Mouse (Mus musculus): ENCODE data around the gene Pomgnt2. TPM values are rescaled to one million over a fixed set of nuclear protein-coding genes. Genes with fewer than 3 reads are reported as not detected.

Gene Pomgnt2
- total and polyA plus RNA-seq, 3 experiments: not detected

GRCm38 (mm10) chr9:122006175-122006574 lies 9.3 kb upstream of the Pomgnt2 start:
- H3K9me3 ChIP-seq (replicated peaks; ENCODE audit: low read length): peaks cover under 1% of the 10 kb centered on the region
- no peak for TF ChIP-seq MYC (IDR thresholded peaks at IDR 0.05; ENCODE audit: low read depth, low read length)
- TF ChIP-seq NRF1 (IDR thresholded peaks at IDR 0.05; ENCODE audit: low read depth, low read length): no peak
- TF ChIP-seq ELF1 (IDR thresholded peaks at IDR 0.05; ENCODE audit: low read depth, low read length): no peak
- TF ChIP-seq ETS1 (conservative IDR thresholded peaks at IDR 0.05; ENCODE audit: low read depth, low read length): no peak
- no peak for TF ChIP-seq RAD21 (IDR thresholded peaks at IDR 0.05; ENCODE audit: low read depth, low read length)
- no peak for TF ChIP-seq NELFE (IDR thresholded peaks at IDR 0.05; ENCODE audit: low read depth, low read length)
- no peak for TF ChIP-seq SMC3 (IDR thresholded peaks at IDR 0.05; ENCODE audit: low read depth, low read length)
- no peak for TF ChIP-seq MEF2A (IDR thresholded peaks at IDR 0.05; ENCODE audit: borderline replicate concordance, low read depth, low read length)
- no peak for TF ChIP-seq EP300 (IDR thresholded peaks at IDR 0.05; ENCODE audit: low read length)
- no peak for TF ChIP-seq MAX (IDR thresholded peaks at IDR 0.05; ENCODE audit: low read length)
- TF ChIP-seq MXI1 (IDR thresholded peaks at IDR 0.05; ENCODE audit: low read depth, low read length): no peak
- no peak for TF ChIP-seq UBTF (IDR thresholded peaks at IDR 0.05; ENCODE audit: low read depth, low read length)
- no peak for TF ChIP-seq TBP (conservative IDR thresholded peaks at IDR 0.05; ENCODE audit: low read depth, low read length)
- TF ChIP-seq GABPA (IDR thresholded peaks at IDR 0.05; ENCODE audit: insufficient replicate concordance, low read depth, low read length): no peak
- no peak for TF ChIP-seq IRF4 (IDR thresholded peaks at IDR 0.05; ENCODE audit: low read depth, low read length)

GRCm38 (mm10) chr9:121997978-121998377 lies 1.1 kb upstream of the Pomgnt2 start:
- Histone ChIP-seq H3K27me3 (replicated peaks) (peaks cover 37% of the 10 kb centered on the region), H3K4me3 (replicated peaks in 1 of 3; ENCODE audit: low read depth in 2 of 3, low read length in 2 of 3, poor library complexity in 1 of 3) (no peak overlapping the region), H3K4me1 (ENCODE audit: control insufficient read depth in 1 of 2, insufficient read depth in 2 of 2) (peaks cover 3 to 17% of the 10 kb centered on the region in 2 experiments; a peak in 2 of 4 replicates), H3K9me3 (replicated peaks; ENCODE audit: low read length) (peaks cover 1% of the 10 kb centered on the region), H3K27ac (ENCODE audit: insufficient read depth, low read depth) (no peak overlapping the region), H3K36me3 (replicated peaks in 1 of 2; ENCODE audit: control insufficient read depth in 1 of 2, insufficient read depth in 1 of 2, low read length in 1 of 2) (no peaks in the 10 kb centered on the region), H3K9ac (ENCODE audit: insufficient read depth, low read depth) (no peak overlapping the region), H3K79me2 (replicated peaks; ENCODE audit: control insufficient read depth, extremely low read depth, insufficient read depth, poor library complexity, severe bottlenecking) (no peaks in the 10 kb centered on the region), H3K4me2 (ENCODE audit: insufficient read depth, low read depth, poor library complexity, severe bottlenecking) (no peak overlapping the region)
- no peak for TF ChIP-seq GABPA (IDR thresholded peaks at IDR 0.05; ENCODE audit: insufficient replicate concordance, low read depth, low read length)
- TF ChIP-seq MAZ (IDR thresholded peaks at IDR 0.05; ENCODE audit: low read depth, low read length): no peak
- no peak for TF ChIP-seq RCOR1 (conservative IDR thresholded peaks at IDR 0.05; ENCODE audit: low read depth, low read length)
- no peak for TF ChIP-seq E2F4 (IDR thresholded peaks at IDR 0.05; ENCODE audit: insufficient replicate concordance, low read depth, low read length)
- no peak for TF ChIP-seq USF2 (conservative IDR thresholded peaks at IDR 0.05; ENCODE audit: low read depth, low read length)
- no peak for TF ChIP-seq MAX (IDR thresholded peaks at IDR 0.05; ENCODE audit: low read length)
- TF ChIP-seq NELFE (IDR thresholded peaks at IDR 0.05; ENCODE audit: low read depth, low read length): no peak
- no peak for TF ChIP-seq TCF12 (IDR thresholded peaks at IDR 0.05; ENCODE audit: low read depth, low read length)
- no peak for TF ChIP-seq ETS1 (conservative IDR thresholded peaks at IDR 0.05; ENCODE audit: low read depth, low read length)
- no peak for TF ChIP-seq NRF1 (IDR thresholded peaks at IDR 0.05; ENCODE audit: low read depth, low read length)
- TF ChIP-seq MYC (IDR thresholded peaks at IDR 0.05; ENCODE audit: low read depth, low read length): no peak
- no peak for TF ChIP-seq BHLHE40 (IDR thresholded peaks at IDR 0.05; ENCODE audit: low read depth, low read length)
- no peak for TF ChIP-seq SIN3A (IDR thresholded peaks at IDR 0.05; ENCODE audit: low read length)
- TF ChIP-seq CHD1 (IDR thresholded peaks at IDR 0.05; ENCODE audit: low read depth, low read length): no peak
- no peak for TF ChIP-seq USF1 (IDR thresholded peaks at IDR 0.05; ENCODE audit: low read depth, low read length)
- no peak for TF ChIP-seq CHD2 (IDR thresholded peaks at IDR 0.05; ENCODE audit: low read length)
- no peak for TF ChIP-seq ZC3H11A (IDR thresholded peaks at IDR 0.05; ENCODE audit: low read depth, low read length)
- no peak for TF ChIP-seq ZKSCAN1 (IDR thresholded peaks at IDR 0.05; ENCODE audit: borderline replicate concordance, low read depth, low read length)
- TF ChIP-seq UBTF (IDR thresholded peaks at IDR 0.05; ENCODE audit: low read depth, low read length): no peak
- in situ Hi-C loops (cut with MboI; ENCODE audit: low pct_ligation_motif_present, low pct_unique_long_range_greater_than_20kb, low sequenced_read_pairs) (loop anchor here (25.0 kb wide), 1 partner anchor 511 kb away; the partner anchor contains the start of gene Cck), dilution Hi-C loops (cut with MboI; ENCODE audit: extremely low pct_ligation_motif_present, extremely low pct_unique_long_range_greater_than_20kb, low sequenced_read_pairs) (no loop called here)
- no peak for DNase-seq (ENCODE audit: extremely low read depth)

More at GRCm38 (mm10) chr9:122006175-122006574, 9.3 kb upstream of the Pomgnt2 start:
- H3K79me2 ChIP-seq (replicated peaks; ENCODE audit: control insufficient read depth, extremely low read depth, insufficient read depth, poor library complexity, severe bottlenecking): no peaks in the 10 kb centered on the region
- H3K27ac ChIP-seq (ENCODE audit: insufficient read depth, low read depth): no peak overlapping the region
- no peak for DNase-seq (ENCODE audit: extremely low read depth)
- in situ Hi-C loops (cut with MboI; ENCODE audit: low pct_ligation_motif_present, low pct_unique_long_range_greater_than_20kb, low sequenced_read_pairs): no loop called here
- H3K27me3 ChIP-seq (replicated peaks): peaks cover 51% of the 10 kb centered on the region
- no peak overlapping the region for H3K4me2 ChIP-seq (ENCODE audit: insufficient read depth, low read depth, poor library complexity, severe bottlenecking)
- H3K9ac ChIP-seq (ENCODE audit: insufficient read depth, low read depth): no peak overlapping the region
- dilution Hi-C loops (cut with MboI; ENCODE audit: extremely low pct_ligation_motif_present, extremely low pct_unique_long_range_greater_than_20kb, low sequenced_read_pairs): no loop called here
- no peak overlapping the region for H3K4me3 ChIP-seq (replicated peaks in 1 of 3; ENCODE audit: low read depth in 2 of 3, low read length in 2 of 3, poor library complexity in 1 of 3)
- H3K36me3 ChIP-seq (replicated peaks in 1 of 2; ENCODE audit: control insufficient read depth in 1 of 2, insufficient read depth in 1 of 2, low read length in 1 of 2): no peaks in the 10 kb centered on the region
- H3K4me1 ChIP-seq (ENCODE audit: control insufficient read depth in 1 of 2, insufficient read depth in 2 of 2): no peaks in the 10 kb centered on the region

All from CH12.LX (cell line).